Mouse (Mus musculus): ENCODE data around the gene Spaca4.

- TF ChIP-seq POLR2A (IDR thresholded peaks at IDR 0.05; ENCODE audit: low read depth, low read length) = peak; percentile 65; the same call in 1 of the 2 replicates
- TF ChIP-seq MAX (IDR thresholded peaks at IDR 0.05; ENCODE audit: low read length) = peak; percentile 95
- TF ChIP-seq E2F4 (IDR thresholded peaks at IDR 0.05; ENCODE audit: insufficient replicate concordance, low read depth, low read length) = no peak
- TF ChIP-seq EP300 (IDR thresholded peaks at IDR 0.05; ENCODE audit: low read length) = no peak
- TF ChIP-seq CTCF (conservative IDR thresholded peaks at IDR 0.05 in 1 of 2, IDR thresholded peaks at IDR 0.05 in 1 of 2; ENCODE audit: low read depth in 2 of 2, low read length in 2 of 2) = no peak
- TF ChIP-seq TCF12 (IDR thresholded peaks at IDR 0.05; ENCODE audit: low read depth, low read length) = peak; percentile 62; the same call in 1 of the 2 replicates
- peak; percentile 80 for TF ChIP-seq USF2 (conservative IDR thresholded peaks at IDR 0.05; ENCODE audit: low read depth, low read length)
Measured at GRCm38 (mm10) chr7:45707375-45707967, 18.1 kb downstream of the Spaca4 start.

Data from CH12.LX (cell line).